Comparison of ENCODE assay signal across 9 mouse cellular contexts in the genomic region with DNA sequence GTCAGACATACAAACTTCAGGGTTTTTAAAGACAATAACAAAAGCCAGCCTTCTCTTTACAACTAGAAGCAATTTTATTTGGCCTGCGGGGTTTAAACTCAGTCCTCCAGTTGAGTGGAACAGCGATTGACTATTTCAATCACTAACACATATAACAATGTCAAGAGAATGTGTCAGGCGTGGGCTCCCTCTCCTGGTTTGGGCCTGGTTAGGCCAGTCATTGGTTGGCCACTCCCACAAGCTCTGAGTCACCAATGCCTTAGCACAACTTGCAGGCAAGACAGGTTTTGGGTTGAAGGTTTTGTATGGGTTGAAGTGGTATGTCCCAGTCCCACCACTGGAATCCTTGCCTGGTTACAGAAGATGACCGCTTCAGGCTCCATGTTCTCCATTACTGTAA. TPM values are rescaled to one million over a fixed set of nuclear protein-coding genes. Genes with fewer than 3 reads are reported as not detected.
DNase-seq lines count a peak whose midpoint lies in the region; ATAC-seq lines count a peak whose summit lies in the region.
"Had no signal": no experiment of that assay in that cellular context is flagged by ENCODE, and none has a peak within 500 bp of the region (broad histone marks: within the 10 kb centered on the region; RNA-seq: fewer than 3 reads in every experiment).

No protein-coding gene starts in this region.

- H3K4me1 ChIP-seq in embryonic facial prominence, embryonic 14.5 days (ENCODE audit: control insufficient read depth, insufficient read depth, low read length), result no peaks in the 10 kb centered on the region
- H3K4me1 ChIP-seq in liver, embryonic 16.5 days (ENCODE audit: control insufficient read depth, low read depth, low read length), result no peaks in the 10 kb centered on the region
- H3K4me1 ChIP-seq: heart, embryonic 15.5 days had no signal

- no peaks in the 10 kb centered on the region for H3K9me3 ChIP-seq in embryonic facial prominence, embryonic 14.5 days (ENCODE audit: control insufficient read depth, low read length)
- H3K9me3 ChIP-seq in liver, embryonic 16.5 days (replicated peaks; ENCODE audit: control insufficient read depth, low read length), result no peaks in the 10 kb centered on the region
- H3K9me3 ChIP-seq: heart, embryonic 15.5 days had no signal

- no peak overlapping the region for H3K9ac ChIP-seq in embryonic facial prominence, embryonic 14.5 days (ENCODE audit: low read depth, low read length)
- H3K9ac ChIP-seq in liver, embryonic 16.5 days (ENCODE audit: low read depth, low read length), result no peak overlapping the region
- H3K9ac ChIP-seq: heart, embryonic 15.5 days had no signal

- H3K36me3 ChIP-seq in embryonic facial prominence, embryonic 14.5 days (ENCODE audit: control insufficient read depth, insufficient read depth, low read length), result no peaks in the 10 kb centered on the region
- no peaks in the 10 kb centered on the region for H3K36me3 ChIP-seq in liver, embryonic 16.5 days (ENCODE audit: control insufficient read depth, insufficient read depth)
- H3K36me3 ChIP-seq: heart, embryonic 15.5 days had no signal

- no peak overlapping the region for H3K27ac ChIP-seq in embryonic facial prominence, embryonic 14.5 days (replicated peaks; ENCODE audit: low read depth, low read length)
- H3K27ac ChIP-seq in liver, embryonic 16.5 days (ENCODE audit: low read length), result no peak overlapping the region
- H3K27ac ChIP-seq: heart, embryonic 15.5 days had no signal

- ATAC-seq in embryonic facial prominence, embryonic 14.5 days (ENCODE audit: low read depth), result no peak
- ATAC-seq in liver, embryonic 16.5 days (ENCODE audit: low read depth), result peak; percentile 48; the same call in 1 of the 2 replicates

- peak; percentile 75 to 76 for DNase-seq in adrenal gland, adult (ENCODE audit: inconsistent age in 2 of 2, low spot score in 1 of 2)
- DNase-seq in adrenal gland, postnatal 4 days (ENCODE audit: low spot score in 2 of 2), result no peak
- peak; percentile 11 for DNase-seq in ovary, postnatal 36 days (ENCODE audit: low spot score)
- DNase-seq in ovary, postnatal 10 days (ENCODE audit: low spot score), result no peak
- peak; percentile 58 for DNase-seq in embryonic facial prominence, embryonic 14.5 days (ENCODE audit: low spot score)
- DNase-seq in right cerebral cortex, postnatal 25 days, result no peak
- no peak for DNase-seq in layer of hippocampus, postnatal 14 days (ENCODE audit: low spot score in 2 of 2)

- H3K4me3 ChIP-seq in embryonic facial prominence, embryonic 14.5 days (ENCODE audit: low read depth, low read length), result no peak overlapping the region
- no peak overlapping the region for H3K4me3 ChIP-seq in liver, embryonic 16.5 days (ENCODE audit: low read depth, low read length)
- H3K4me3 ChIP-seq: heart, embryonic 15.5 days had no signal

- 64% methylated on average over 4 of the region's 4 CpGs for WGBS in embryonic facial prominence, embryonic 14.5 days
- WGBS in liver, embryonic 16.5 days (ENCODE audit: insufficient replicate concordance), result 53% methylated on average over 4 of the region's 4 CpGs

- H3K4me2 ChIP-seq in embryonic facial prominence, embryonic 14.5 days (ENCODE audit: low read depth, low read length), result no peak overlapping the region
- no peak overlapping the region for H3K4me2 ChIP-seq in liver, embryonic 16.5 days (ENCODE audit: low read depth, low read length)
- H3K4me2 ChIP-seq: heart, embryonic 15.5 days had no signal

- no peaks in the 10 kb centered on the region for H3K27me3 ChIP-seq in embryonic facial prominence, embryonic 14.5 days (replicated peaks; ENCODE audit: control insufficient read depth, insufficient read depth, low read length)
- H3K27me3 ChIP-seq in liver, embryonic 16.5 days (ENCODE audit: control insufficient read depth, insufficient read depth, low read depth, low read length), result no peaks in the 10 kb centered on the region
- H3K27me3 ChIP-seq: heart, embryonic 15.5 days had no signal

RNA-seq across cellular contexts. Expression of gene Ramac, which starts 18.6 kb away (rescaled TPM):
- 10 to 100 TPM; 53.7 to 54.1 TPM for total RNA-seq in adrenal gland, postnatal 4 days (2021)
- 107 TPM in 2 replicates for polyA plus RNA-seq in embryonic facial prominence, embryonic 14.5 days (2014; fragmentation: Nextera tagmentation; extraction: Ambion mirVana)
- 52.9 and 62.2 TPM in 2 replicates for polyA plus RNA-seq in liver, embryonic 16.5 days (2015; fragmentation: Nextera tagmentation; extraction: Ambion mirVana)
- total RNA-seq in layer of hippocampus, postnatal 14 days (2021), result 10 to 100 TPM; 63.1 to 64.2 TPM

RNA-seq across cellular contexts. Expression of gene Homer2, which starts 36.8 kb away (rescaled TPM):
- 1 to 10 TPM; 5.0 to 9.1 TPM for total RNA-seq in adrenal gland, postnatal 4 days (2021)
- 23.7 and 25.2 TPM in 2 replicates for polyA plus RNA-seq in embryonic facial prominence, embryonic 14.5 days (2014; fragmentation: Nextera tagmentation; extraction: Ambion mirVana)
- polyA plus RNA-seq in liver, embryonic 16.5 days (2015; fragmentation: Nextera tagmentation; extraction: Ambion mirVana), result 2.8 and 3.3 TPM in 2 replicates
- total RNA-seq in layer of hippocampus, postnatal 14 days (2021), result 100 to 1,000 TPM in 1 of 2 experiments, 10 to 100 TPM in 1; 96.9 to 104 TPM

RNA-seq across cellular contexts. Expression of gene 3110040N11Rik, which starts 45.1 kb away (rescaled TPM):
- total RNA-seq in adrenal gland, postnatal 4 days (2021), result 10 to 100 TPM; 36.2 to 42.9 TPM
- polyA plus RNA-seq in embryonic facial prominence, embryonic 14.5 days (2014; fragmentation: Nextera tagmentation; extraction: Ambion mirVana), result 51.3 and 53.7 TPM in 2 replicates
- 19.0 and 19.2 TPM in 2 replicates for polyA plus RNA-seq in liver, embryonic 16.5 days (2015; fragmentation: Nextera tagmentation; extraction: Ambion mirVana)
- total RNA-seq in layer of hippocampus, postnatal 14 days (2021), result 10 to 100 TPM; 27.5 to 29.4 TPM

Comparison
In these comparisons a context has a peak if more than half of its experiments do, and no peak if none do; other contexts are left out.
1. DNase-seq: peak in adrenal gland, adult (2 of 2), ovary, postnatal 36 days (single experiment) and embryonic facial prominence, embryonic 14.5 days (single experiment); none in adrenal gland, postnatal 4 days (0 of 2), ovary, postnatal 10 days (single experiment), right cerebral cortex, postnatal 25 days (single experiment) and layer of hippocampus, postnatal 14 days (0 of 2).
2. RNA of gene Homer2, which starts 36.8 kb away (total RNA-seq): 96.9 to 104 TPM in layer of hippocampus, postnatal 14 days; 5.0 to 9.1 TPM in adrenal gland, postnatal 4 days; every median in the first group is over 4 times any median in the second.